Mouse (Mus musculus) erythroblast, embryonic 14.5 days (primary cell): Measurements from ENCODE around the gene Atp6v0e2.

Experiments used
- GATA1 ChIP-seq: IDR thresholded peaks from 2 replicates; pipeline ENCODE4 v1.6.1; 2012; ENCODE audit warnings: low read length, inconsistent platforms, mixed read lengths
- TAL1 ChIP-seq: IDR thresholded peaks from 3 replicates; pipeline ENCODE4 v1.6.1; 2012; ENCODE audit warnings: low read length, inconsistent platforms, mixed read lengths

DNA sequence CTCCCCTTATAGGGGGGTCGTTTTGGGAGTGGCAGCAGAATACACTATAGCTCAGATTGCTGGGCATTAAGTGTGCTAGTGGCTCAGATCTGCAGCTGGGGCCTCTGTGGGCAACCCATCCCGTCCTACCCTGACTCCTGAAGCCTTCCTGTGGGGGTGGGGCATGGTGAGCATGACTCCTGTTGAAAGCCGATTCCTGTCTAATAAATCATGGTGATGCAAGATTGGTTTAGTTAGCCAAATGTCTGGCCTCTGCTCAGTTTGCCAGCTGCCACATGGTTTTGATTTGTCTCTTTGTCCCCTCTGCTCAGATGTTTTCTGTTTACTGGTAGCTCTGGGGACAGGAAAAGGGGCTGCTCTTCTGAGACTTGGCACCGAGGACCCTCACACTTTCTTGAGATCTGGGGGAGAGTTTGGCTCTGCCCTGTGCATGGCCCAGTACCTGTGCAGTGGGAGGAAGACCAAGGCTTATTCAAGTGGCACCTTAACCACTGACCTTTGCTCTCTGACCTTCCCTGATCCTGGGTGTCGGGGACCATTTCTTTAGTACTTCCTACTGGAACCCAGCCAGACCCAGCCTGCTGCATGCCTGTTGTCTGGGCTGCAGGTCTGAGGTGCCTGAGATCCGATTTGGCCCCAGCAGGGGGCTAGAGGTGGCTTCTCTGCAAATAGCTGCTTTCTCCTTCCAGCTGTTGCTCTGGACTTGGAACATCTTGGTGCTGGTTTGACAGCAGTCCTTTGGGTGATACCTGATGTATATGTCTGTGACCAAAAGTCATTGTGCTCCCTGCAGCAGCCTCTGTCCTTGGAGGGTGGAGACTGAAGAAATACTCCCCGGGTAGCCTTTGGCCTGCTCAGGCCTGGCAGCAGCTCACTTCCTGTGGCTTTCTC, 4.4 kb downstream of the Atp6v0e2 start:
- TF ChIP-seq GATA1, result no peak
- TF ChIP-seq TAL1, result no peak
